Comparison of ENCODE assay signal across 20 mouse cellular contexts in the genomic region with DNA sequence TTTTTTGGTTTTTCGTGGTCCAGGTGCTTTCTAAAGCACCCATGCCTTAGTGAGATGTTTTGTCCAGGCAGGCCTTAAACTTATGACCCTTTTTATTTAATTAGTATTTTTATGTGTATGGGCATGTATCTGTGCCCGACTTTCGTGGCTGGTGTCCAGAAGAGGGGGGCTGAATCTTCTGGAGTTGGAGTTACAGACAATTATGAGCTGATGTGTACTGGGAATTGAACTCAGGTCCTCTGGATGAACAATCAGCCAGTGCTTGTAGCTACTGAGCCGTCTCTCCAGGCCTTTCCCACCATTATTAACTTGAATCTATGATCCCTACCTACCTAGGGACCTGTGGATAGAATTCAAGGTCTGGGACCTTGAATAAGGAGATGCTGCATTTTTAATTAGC. TPM values are rescaled to one million over a fixed set of nuclear protein-coding genes. Genes with fewer than 3 reads are reported as not detected.
"Had no signal": no experiment of that assay in that cellular context is flagged by ENCODE, and none has a peak within 500 bp of the region (broad histone marks: within the 10 kb centered on the region; RNA-seq: fewer than 3 reads in every experiment).

No protein-coding gene starts in this region.

- DNase-seq: lung, adult 18-20 months; lung, embryonic 14.5 days; lung, postnatal 10 days; lung, postnatal 4 days; retina, postnatal 1 day; right cerebral cortex, adult 18-20 months; right cerebral cortex, postnatal 25 days; right cerebral cortex, postnatal 4 days; spleen, adult 18-20 months; thymus, adult 18-20 months; thymus, postnatal 14 days; thymus, postnatal 36 days had no signal

- H3K4me3 ChIP-seq: liver, embryonic 12.5 days; myocyte; neural tube, embryonic 13.5 days; neural tube, embryonic 15.5 days had no signal

- H3K9ac ChIP-seq: liver, embryonic 12.5 days; liver, embryonic 14.5 days; lung, embryonic 14.5 days; neural tube, embryonic 13.5 days; neural tube, embryonic 15.5 days had no signal

- H3K9me3 ChIP-seq: liver, embryonic 12.5 days; neural tube, embryonic 13.5 days; neural tube, embryonic 15.5 days had no signal

- H3K27ac ChIP-seq: liver, embryonic 12.5 days; liver, embryonic 14.5 days; neural tube, embryonic 13.5 days; neural tube, embryonic 15.5 days had no signal

- H3K36me3 ChIP-seq: liver, embryonic 12.5 days; neural tube, embryonic 13.5 days; neural tube, embryonic 15.5 days had no signal

- H3K4me2 ChIP-seq: liver, embryonic 12.5 days; lung, embryonic 14.5 days; neural tube, embryonic 13.5 days; neural tube, embryonic 15.5 days had no signal

- ATAC-seq: liver, embryonic 12.5 days had no signal

RNA-seq across cellular contexts. Expression of gene Tal2, which starts 1.9 kb away (rescaled TPM):
- polyA plus RNA-seq: liver, embryonic 12.5 days; liver, embryonic 14.5 days; liver, embryonic 16.5 days; neural tube, embryonic 13.5 days; small intestine, adult 2 months; thymus, postnatal 0 days had no signal
